Mouse (Mus musculus): ENCODE measurements around the gene Sp3. TPM values are rescaled to one million over a fixed set of nuclear protein-coding genes. Genes with fewer than 3 reads are reported as not detected.
"Not testable (repeated sequence)": the region's sequence is repeated elsewhere in the genome, so short reads cannot be mapped to it uniquely, and the experiment has no call there.

The Sp3 gene
- total RNA-seq, 2 experiments from 2014 or later: 48.3 to 56.6 TPM

- no peak for DNase-seq (ENCODE audit: low spot score in 2 of 2)
These were observed 13.9 kb upstream of the Sp3 start for GRCm38 (mm10) chr2:72994165-72994564.

DNA sequence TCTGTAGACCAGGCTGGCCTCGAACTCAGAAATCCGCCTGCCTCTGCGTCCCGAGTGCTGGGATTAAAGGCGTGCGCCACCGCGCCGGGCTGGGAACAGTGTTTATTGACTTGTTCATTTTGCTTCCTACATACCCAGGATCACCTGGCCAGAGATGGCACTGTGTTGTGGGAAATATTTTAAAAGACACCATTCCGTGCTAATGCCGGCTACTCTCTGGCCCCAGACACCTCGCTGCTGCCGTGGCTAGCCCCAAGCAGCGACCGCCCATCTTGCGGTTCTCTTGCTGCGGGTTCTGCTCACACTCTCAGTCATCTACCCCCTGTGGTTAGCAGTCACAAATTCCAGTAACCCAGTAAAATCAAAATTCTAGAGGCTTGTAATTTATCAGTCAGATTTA, 12.3 kb upstream of the Sp3 start:
- DNase-seq (ENCODE audit: low spot score in 2 of 2): no peak

DNA sequence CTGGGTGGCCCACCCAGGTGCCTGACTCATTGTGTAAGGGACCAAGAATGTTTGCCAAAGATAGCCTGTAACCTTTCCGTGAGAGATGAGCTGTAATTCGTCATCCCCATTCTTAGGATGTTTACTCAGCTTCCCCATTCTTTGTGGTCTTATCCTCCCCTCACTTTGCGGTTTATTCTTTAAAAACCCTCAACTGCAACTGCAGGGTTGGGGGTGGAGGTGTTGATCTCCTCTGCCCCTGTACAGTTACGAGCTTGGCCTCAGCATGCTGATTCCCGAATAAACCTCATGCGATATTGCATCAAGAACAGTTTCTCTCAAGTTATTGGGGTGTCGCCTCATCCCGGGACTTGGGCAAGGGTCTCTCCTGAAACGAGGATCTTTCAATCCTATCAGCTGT, 8.7 kb upstream of the Sp3 start:
- not testable (repeated sequence) for DNase-seq (ENCODE audit: low spot score in 2 of 2)

DNA sequence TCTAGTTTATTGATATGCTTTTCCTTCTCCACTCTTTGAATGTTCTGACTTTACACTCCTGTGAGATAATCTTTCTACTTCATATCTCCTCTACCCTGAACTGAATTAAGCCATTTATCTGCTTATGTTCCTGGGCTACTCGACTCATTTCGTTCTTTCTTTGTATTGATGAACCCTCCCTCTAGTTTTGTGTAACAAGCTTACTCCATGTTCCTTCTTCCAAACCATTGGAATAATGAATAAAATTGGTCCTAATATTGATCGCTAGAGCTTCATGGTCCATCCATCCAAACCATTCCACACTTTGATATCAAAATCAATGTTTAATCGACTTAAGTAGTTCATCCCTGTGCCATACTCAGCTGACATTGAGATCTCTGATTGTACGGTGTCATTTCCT, 6.4 kb upstream of the Sp3 start, which contains the start of gene Gm11084:
Gm11084 (minus strand) TSS at position 101 of the 400 bp plus-strand sequence.
- no peak for DNase-seq (ENCODE audit: low spot score in 2 of 2)

DNA sequence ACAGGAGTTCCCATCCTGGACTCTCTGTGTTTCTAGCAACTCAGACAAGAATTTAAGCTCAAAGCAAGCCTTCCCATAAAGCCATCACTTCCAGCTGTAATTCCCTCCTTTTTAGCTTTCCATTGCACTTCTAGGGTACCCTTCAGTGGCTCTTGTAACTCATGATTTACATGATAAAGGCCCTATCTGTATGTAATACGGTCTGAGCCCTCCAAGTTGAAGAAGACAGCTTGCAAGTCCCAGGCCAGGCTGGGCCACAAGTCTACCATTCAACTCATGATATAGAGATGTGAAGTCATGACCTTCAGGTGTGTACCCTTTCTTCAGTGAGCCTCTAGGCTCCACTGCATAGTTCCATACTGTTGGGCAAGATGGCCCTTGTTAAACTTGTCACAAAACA, 5.3 kb upstream of the Sp3 start:
- DNase-seq (ENCODE audit: low spot score in 2 of 2): no peak

GRCm38 (mm10) chr2:72984806-72985205, 4.6 kb upstream of the Sp3 start:
- no peak for DNase-seq (ENCODE audit: low spot score in 2 of 2)

- no peak for DNase-seq (ENCODE audit: low spot score in 2 of 2)
These were observed 3.0 kb upstream of the Sp3 start for GRCm38 (mm10) chr2:72983211-72983610.

GRCm38 (mm10) chr2:72982110-72982785, 2.0 kb upstream of the Sp3 start:
- DNase-seq (ENCODE audit: low spot score in 2 of 2): no peak

- DNase-seq (ENCODE audit: low spot score in 2 of 2): no peak
These were observed 1.3 kb upstream of the Sp3 start for GRCm38 (mm10) chr2:72981441-72982109.

DNA sequence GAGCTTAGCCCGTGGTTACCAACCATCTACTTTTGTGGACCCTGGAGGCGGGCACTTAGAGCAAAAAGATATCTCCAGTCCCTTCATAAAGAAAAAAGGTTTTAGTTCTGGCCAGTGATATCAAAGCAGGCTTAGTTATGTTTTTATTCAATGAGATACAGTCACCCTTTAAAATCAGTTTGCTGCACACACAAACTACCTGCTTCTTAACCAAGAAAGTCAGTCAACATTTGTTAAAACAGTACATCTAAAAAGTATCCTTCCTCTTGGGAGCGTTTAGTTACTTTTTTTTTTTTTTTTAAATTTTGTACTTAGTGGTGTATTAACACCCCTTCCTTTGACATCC, 802 bp upstream of the Sp3 start:
- DNase-seq (ENCODE audit: low spot score in 2 of 2): no peak

- DNase-seq (ENCODE audit: low spot score in 2 of 2): peak; percentile 77 to 85
These were observed 581 bp downstream of the Sp3 start for GRCm38 (mm10) chr2:72979659-72980071.

GRCm38 (mm10) chr2:72978901-72979658, 1.2 kb downstream of the Sp3 start:
- DNase-seq (ENCODE audit: low spot score in 2 of 2): peak; percentile 83 to 87

DNA sequence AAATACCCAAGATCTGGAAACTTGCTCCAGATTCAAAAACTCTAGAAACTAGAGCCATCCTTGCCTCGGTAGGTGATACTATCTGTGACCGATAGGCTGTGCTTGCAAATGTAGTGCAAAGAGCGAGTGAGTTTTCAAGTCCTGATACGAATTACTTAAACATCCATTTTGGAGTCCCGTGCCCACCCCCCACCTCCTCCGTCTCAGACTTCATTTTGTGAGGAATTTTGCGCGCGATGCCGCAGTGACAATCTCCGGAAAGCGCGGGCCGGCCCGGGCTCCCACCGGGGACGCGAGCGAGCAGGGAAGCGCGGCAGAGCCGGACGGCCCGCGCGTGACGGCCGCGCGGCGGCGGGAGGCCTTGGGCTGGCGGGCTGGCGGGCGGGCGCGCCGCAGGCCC, 1.8 kb downstream of the Sp3 start:
- no peak for DNase-seq (ENCODE audit: low spot score in 2 of 2)

DNA sequence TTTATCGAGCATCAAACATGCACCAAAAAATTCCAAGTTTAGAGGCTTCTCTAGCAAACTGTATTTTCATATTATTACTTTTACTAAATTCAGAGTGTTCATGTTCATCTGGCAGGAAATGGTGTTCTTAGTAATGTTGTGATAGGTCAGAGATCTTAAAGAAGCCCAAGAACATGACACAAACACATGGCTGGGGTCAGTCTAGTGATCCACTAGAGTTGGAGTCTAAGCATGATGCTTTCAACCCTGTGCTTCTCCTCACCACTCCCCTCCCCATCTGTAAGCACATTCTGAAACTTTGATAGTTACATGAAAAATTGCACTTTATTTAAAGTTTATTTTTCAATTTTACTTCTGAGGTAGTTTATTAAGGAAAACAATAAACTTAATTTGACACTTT, 3.0 kb downstream of the Sp3 start:
- DNase-seq (ENCODE audit: low spot score in 2 of 2): no peak

DNA sequence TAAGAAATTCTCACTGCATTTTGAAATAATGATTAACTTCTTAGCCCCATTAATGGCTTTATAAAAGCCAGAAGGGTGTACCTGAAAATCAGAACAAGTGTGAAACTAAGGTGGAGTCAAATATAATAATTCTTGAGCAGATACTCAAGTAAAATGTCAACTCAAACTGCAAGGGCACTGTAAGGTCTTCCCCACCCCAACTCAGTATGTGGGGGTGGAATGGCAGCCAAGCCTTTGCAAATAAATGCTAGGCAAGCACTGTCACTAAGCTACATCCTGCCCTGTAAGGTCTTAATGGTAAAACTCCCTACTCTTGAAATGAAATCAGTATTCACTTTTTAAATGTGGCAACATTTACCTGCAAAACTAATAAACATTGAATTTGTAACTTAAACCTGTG, 4.2 kb downstream of the Sp3 start:
- no peak for DNase-seq (ENCODE audit: low spot score in 2 of 2)

DNA sequence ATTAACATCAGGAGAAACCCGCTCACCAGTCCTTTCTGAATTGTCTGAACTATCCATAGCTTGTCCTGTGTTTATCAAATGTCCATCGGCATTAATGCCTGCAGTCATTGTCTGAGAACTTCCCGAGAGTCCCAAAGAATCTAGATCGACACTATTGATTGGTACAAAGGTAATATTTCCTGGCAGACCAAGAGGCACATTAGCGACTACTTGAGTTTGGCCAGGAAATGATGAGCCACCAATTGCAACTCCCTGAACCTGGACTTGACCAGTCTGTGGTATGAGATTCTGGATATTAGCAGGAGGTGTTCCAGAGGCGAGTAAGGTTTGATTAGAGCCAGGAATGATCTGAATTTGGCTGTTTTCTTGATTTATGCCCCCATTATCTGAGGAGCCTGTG, 9.4 kb downstream of the Sp3 start:
- no peak for DNase-seq (ENCODE audit: low spot score in 2 of 2)

- DNase-seq (ENCODE audit: low spot score in 2 of 2): no peak
These were observed 9.9 kb downstream of the Sp3 start for GRCm38 (mm10) chr2:72970302-72970701.

DNA sequence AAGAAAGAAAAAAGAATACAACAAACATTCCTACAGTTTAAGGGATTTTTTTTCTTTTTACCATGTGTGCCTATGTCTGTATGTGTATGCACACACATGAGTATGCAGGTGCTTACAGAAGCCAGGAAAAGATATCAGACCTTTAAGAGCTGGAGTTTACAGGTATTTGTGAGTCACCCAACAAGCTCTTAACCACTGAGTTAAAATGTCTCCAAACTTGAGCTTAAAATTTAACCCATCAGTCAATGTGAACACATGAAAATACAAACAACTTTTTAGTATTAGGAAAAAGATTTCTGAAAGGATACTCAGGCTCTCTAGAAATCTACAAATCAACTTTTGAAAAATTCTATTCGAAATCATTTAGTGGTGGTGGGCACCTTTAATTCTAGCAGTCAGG, 11.7 kb downstream of the Sp3 start:
- DNase-seq (ENCODE audit: low spot score in 2 of 2): no peak

DNA sequence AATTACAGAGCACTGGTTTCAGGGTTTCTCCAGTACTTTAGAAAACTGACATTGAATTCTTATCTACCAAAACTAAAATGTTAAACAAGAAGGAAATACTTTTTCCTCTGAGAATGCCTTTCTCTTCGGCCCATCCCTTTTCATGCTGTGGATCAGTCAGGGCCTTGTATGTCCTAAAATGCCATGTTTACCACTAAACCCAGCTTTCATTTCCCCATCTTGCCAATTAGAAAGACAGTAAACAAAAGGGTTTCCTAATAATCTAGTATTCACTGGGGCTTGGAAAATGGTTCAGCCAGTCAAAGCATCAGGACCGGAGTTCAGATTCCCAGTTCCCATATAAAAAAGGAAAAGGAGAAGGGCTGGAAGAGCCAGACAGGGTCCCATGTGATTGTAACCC, 14.8 kb downstream of the Sp3 start:
- DNase-seq (ENCODE audit: low spot score in 2 of 2): no peak

- no peak for DNase-seq (ENCODE audit: low spot score in 2 of 2)
These were observed 23.8 kb downstream of the Sp3 start for GRCm38 (mm10) chr2:72956415-72956814.

DNA sequence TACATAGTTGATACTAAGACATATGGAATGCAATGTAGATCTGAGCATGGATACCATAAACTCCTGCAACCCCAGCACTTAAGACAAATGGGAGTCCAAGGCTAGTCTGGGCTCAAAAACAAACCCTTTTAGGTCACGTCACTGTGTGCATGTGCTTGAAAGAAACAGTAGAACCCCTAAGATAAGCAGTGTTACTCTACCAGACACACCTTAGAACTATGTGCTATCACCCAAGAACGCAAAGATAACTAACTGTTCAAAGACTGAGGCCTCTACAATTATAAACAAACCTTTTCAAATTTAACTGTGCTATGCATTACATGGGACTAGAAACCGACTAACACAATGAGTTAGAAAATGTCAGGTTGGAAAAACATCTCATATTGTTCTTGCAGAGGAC, 27.3 kb downstream of the Sp3 start:
- no peak for DNase-seq (ENCODE audit: low spot score in 2 of 2)

- DNase-seq (ENCODE audit: low spot score in 2 of 2): no peak
These were observed 44.3 kb downstream of the Sp3 start for GRCm38 (mm10) chr2:72935937-72936336.

Measured in layer of hippocampus, postnatal 10 days (tissue).